Mouse (Mus musculus) liver, embryonic 13.5 days (tissue): ENCODE results near the gene Dbndd1. TPM values are rescaled to one million over a fixed set of nuclear protein-coding genes. Genes with fewer than 3 reads are reported as not detected.

Experiments used
- ATAC-seq: fragments of 200-750 bp; cut with Nextera tagmentation; 2 replicates; pipeline ENCODE4 v1.8.0; 2017; ENCODE audit warnings: low read depth, mild to moderate bottlenecking, moderate number of reproducible peaks, moderate library complexity
- DNase-seq: peaks from one replicate; pipeline ENCODE4 v3.0.0; 2022
- H3K27ac ChIP-seq: fragments of 300-500 bp; sonication (generic); 2 replicates; pipeline ENCODE4 v1.5.1; 2015; ENCODE audit warnings: moderate library complexity, mild to moderate bottlenecking, inconsistent platforms
- H3K27me3 ChIP-seq: fragments of 300-500 bp; sonication (generic); 2 replicates; pipeline ENCODE4 v1.6.1; 2015; ENCODE audit warnings: mild to moderate bottlenecking, inconsistent platforms
- H3K36me3 ChIP-seq: fragments of 300-500 bp; sonication (generic); 2 replicates; pipeline ENCODE4 v1.6.1; 2015; ENCODE audit warnings: mild to moderate bottlenecking, inconsistent platforms
- H3K4me1 ChIP-seq: fragments of 300-500 bp; sonication (generic); replicated peaks from 2 replicates; pipeline ENCODE4 v1.6.1; 2015; ENCODE audit warnings: inconsistent platforms
- H3K4me2 ChIP-seq: fragments of 300-500 bp; sonication (generic); 2 replicates; pipeline ENCODE4 v1.6.1; 2015; ENCODE audit warnings: inconsistent platforms, mild to moderate bottlenecking, moderate library complexity
- H3K4me3 ChIP-seq: fragments of 300-500 bp; sonication (generic); replicated peaks from 2 replicates; pipeline ENCODE4 v1.5.1; 2015; ENCODE audit warnings: mild to moderate bottlenecking, inconsistent platforms
- H3K9ac ChIP-seq: fragments of 300-500 bp; sonication (generic); 2 replicates; pipeline ENCODE4 v1.6.1; 2015; ENCODE audit warnings: mild to moderate bottlenecking, inconsistent platforms
- H3K9me3 ChIP-seq: fragments of 300-500 bp; sonication (generic); replicated peaks from 2 replicates; pipeline ENCODE4 v1.6.1; 2016; ENCODE audit warnings: inconsistent platforms
- WGBS: fragments of 180-500 bp; shearing (Covaris S2); methylation state at CpG from one replicate; pipeline ENCODE4 v1.1.7; 2015; ENCODE audit not compliant: insufficient replicate concordance; 5-methylcytosine and 5-hydroxymethylcytosine counted together
- polyA plus RNA-seq: library from polyadenylated mRNA; unstranded; fragments of >200 nt; fragmentation: Nextera tagmentation; extraction: Ambion mirVana; gene quantifications from 2 replicates; pipeline ENCODE4 v1.2.1, GENCODE M21; 2015

Dbndd1 gene
- polyA plus RNA-seq, 1 experiment from 2014 or later, result 0.32 TPM

GRCm38 (mm10) chr8:123514136-123514535, 1.1 kb downstream of the Dbndd1 start:
- no peaks in the 10 kb centered on the region for H3K9me3 ChIP-seq
- WGBS, result 4% methylated on average over 9 of the region's 9 CpGs
- H3K27me3 ChIP-seq, result peaks cover 59% of the 10 kb centered on the region
- H3K36me3 ChIP-seq, result no peaks in the 10 kb centered on the region
- no peak overlapping the region for H3K9ac ChIP-seq
- peaks cover 17% of the 10 kb centered on the region for H3K4me1 ChIP-seq
- ATAC-seq, result no peak
- peak overlapping the region; percentile 77 for H3K4me2 ChIP-seq
- DNase-seq, result no peak
- peak overlapping the region; percentile 59 for H3K4me3 ChIP-seq
- H3K27ac ChIP-seq, result no peak overlapping the region

GRCm38 (mm10) chr8:123510819-123511218, 4.4 kb downstream of the Dbndd1 start:
- no peaks in the 10 kb centered on the region for H3K9me3 ChIP-seq
- peaks cover 11% of the 10 kb centered on the region for H3K4me1 ChIP-seq
- no peak for ATAC-seq
- DNase-seq, result no peak
- WGBS, result 60% methylated on average over 5 of the region's 5 CpGs
- H3K27ac ChIP-seq, result no peak overlapping the region
- H3K4me3 ChIP-seq, result no peak overlapping the region
- H3K4me2 ChIP-seq, result no peak overlapping the region
- H3K9ac ChIP-seq, result no peak overlapping the region
- peaks cover 37% of the 10 kb centered on the region for H3K27me3 ChIP-seq
- peaks cover 24% of the 10 kb centered on the region for H3K36me3 ChIP-seq

- H3K9me3 ChIP-seq, result peaks cover 4% of the 10 kb centered on the region; the same call in 1 of the 2 replicates
- no peaks in the 10 kb centered on the region; the same call in 1 of the 2 replicates for H3K4me1 ChIP-seq
- ATAC-seq, result peak; percentile 39
- no peak for DNase-seq
- H3K36me3 ChIP-seq, result peaks cover 61% of the 10 kb centered on the region
- no peak overlapping the region for H3K27ac ChIP-seq
- peaks cover under 1% of the 10 kb centered on the region; the same call in 1 of the 2 replicates for H3K27me3 ChIP-seq
- H3K4me3 ChIP-seq, result no peak overlapping the region
- no peak overlapping the region for H3K9ac ChIP-seq
- 40% methylated on average over 5 of the region's 5 CpGs for WGBS
- H3K4me2 ChIP-seq, result no peak overlapping the region
Observed at GRCm38 (mm10) chr8:123507153-123507552, 8.1 kb downstream of the Dbndd1 start.

GRCm38 (mm10) chr8:123505695-123506094, 9.6 kb downstream of the Dbndd1 start:
- no peak for ATAC-seq
- Histone ChIP-seq H3K4me2 (no peak overlapping the region), H3K9me3 (peaks cover 4% of the 10 kb centered on the region; the same call in 1 of the 2 replicates), H3K27ac (no peak overlapping the region), H3K4me1 (no peaks in the 10 kb centered on the region; the same call in 1 of the 2 replicates), H3K27me3 (no peaks in the 10 kb centered on the region), H3K9ac (no peak overlapping the region), H3K4me3 (no peak overlapping the region), H3K36me3 (peaks cover 76% of the 10 kb centered on the region)
- DNase-seq, result no peak
- 84% methylated on average over 9 of the region's 9 CpGs for WGBS

- no peak for DNase-seq
- Histone ChIP-seq H3K9ac (no peak overlapping the region), H3K4me2 (no peak overlapping the region), H3K36me3 (peaks cover 80% of the 10 kb centered on the region), H3K4me1 (no peaks in the 10 kb centered on the region; the same call in 1 of the 2 replicates), H3K4me3 (no peak overlapping the region), H3K27me3 (no peaks in the 10 kb centered on the region), H3K27ac (no peak overlapping the region), H3K9me3 (peaks cover 4% of the 10 kb centered on the region; the same call in 1 of the 2 replicates)
- 71% methylated on average over 4 of the region's 4 CpGs for WGBS
- no peak for ATAC-seq
Observed at GRCm38 (mm10) chr8:123505267-123505666, 10.0 kb downstream of the Dbndd1 start.

- WGBS, result 79% methylated on average over 9 of the region's 9 CpGs
- no peak for ATAC-seq
Observed at GRCm38 (mm10) chr8:123504591-123505195, 10.6 kb downstream of the Dbndd1 start.

GRCm38 (mm10) chr8:123503801-123504467, 11.3 kb downstream of the Dbndd1 start:
- WGBS, result 93% methylated on average over 6 of the region's 6 CpGs
- Histone ChIP-seq H3K36me3 (peaks cover 93% of the 10 kb centered on the region), H3K4me1 (peaks cover 4% of the 10 kb centered on the region)

More at GRCm38 (mm10) chr8:123504591-123505195, 10.6 kb downstream of the Dbndd1 start:
- Histone ChIP-seq H3K9ac (no peak overlapping the region), H3K36me3 (peaks cover 86% of the 10 kb centered on the region), H3K4me2 (no peak overlapping the region), H3K9me3 (peaks cover 4% of the 10 kb centered on the region; the same call in 1 of the 2 replicates), H3K27ac (no peak overlapping the region), H3K4me3 (no peak overlapping the region), H3K4me1 (no peaks in the 10 kb centered on the region; the same call in 1 of the 2 replicates), H3K27me3 (no peaks in the 10 kb centered on the region)
- no peak for DNase-seq

GRCm38 (mm10) chr8:123502192-123502591, 13.1 kb downstream of the Dbndd1 start:
- Histone ChIP-seq H3K36me3 (peaks cover 100% of the 10 kb centered on the region), H3K4me3 (no peak overlapping the region), H3K4me2 (no peak overlapping the region), H3K9ac (no peak overlapping the region), H3K27me3 (no peaks in the 10 kb centered on the region), H3K9me3 (peaks cover 4% of the 10 kb centered on the region; the same call in 1 of the 2 replicates), H3K27ac (no peak overlapping the region), H3K4me1 (peaks cover 7% of the 10 kb centered on the region)
- no peak for ATAC-seq
- WGBS, result 79% methylated on average over 5 of the region's 5 CpGs
- DNase-seq, result no peak

More at GRCm38 (mm10) chr8:123503801-123504467, 11.3 kb downstream of the Dbndd1 start:
- DNase-seq (no peak), ATAC-seq (no peak)
- Histone ChIP-seq H3K9ac (no peak overlapping the region), H3K4me2 (no peak overlapping the region), H3K27ac (no peak overlapping the region), H3K9me3 (peaks cover 4% of the 10 kb centered on the region; the same call in 1 of the 2 replicates), H3K27me3 (no peaks in the 10 kb centered on the region), H3K4me3 (no peak overlapping the region)

GRCm38 (mm10) chr8:123499556-123499955, 15.7 kb downstream of the Dbndd1 start:
- peaks cover 99% of the 10 kb centered on the region for H3K36me3 ChIP-seq

GRCm38 (mm10) chr8:123498963-123499362, 16.3 kb downstream of the Dbndd1 start:
- H3K9ac ChIP-seq, result no peak overlapping the region
- ATAC-seq, result no peak
- 73% methylated on average over 11 of the region's 11 CpGs for WGBS
- H3K4me3 ChIP-seq, result no peak overlapping the region
- peaks cover 7% of the 10 kb centered on the region for H3K4me1 ChIP-seq
- H3K4me2 ChIP-seq, result no peak overlapping the region
- H3K27me3 ChIP-seq, result no peaks in the 10 kb centered on the region
- H3K27ac ChIP-seq, result no peak overlapping the region
- no peak for DNase-seq
- H3K9me3 ChIP-seq, result peaks cover 4% of the 10 kb centered on the region; the same call in 1 of the 2 replicates
- H3K36me3 ChIP-seq, result peaks cover 99% of the 10 kb centered on the region

More at GRCm38 (mm10) chr8:123499556-123499955, 15.7 kb downstream of the Dbndd1 start:
- H3K4me2 ChIP-seq, result no peak overlapping the region
- no peak for DNase-seq
- H3K4me3 ChIP-seq, result no peak overlapping the region
- peaks cover 4% of the 10 kb centered on the region; the same call in 1 of the 2 replicates for H3K9me3 ChIP-seq
- H3K9ac ChIP-seq, result no peak overlapping the region
- 90% methylated on average over 11 of the region's 11 CpGs for WGBS
- no peak overlapping the region for H3K27ac ChIP-seq
- no peaks in the 10 kb centered on the region for H3K27me3 ChIP-seq
- peaks cover 7% of the 10 kb centered on the region for H3K4me1 ChIP-seq
- ATAC-seq, result no peak

- no peak overlapping the region for H3K4me3 ChIP-seq
- no peak for DNase-seq
- no peak overlapping the region for H3K4me2 ChIP-seq
- H3K27ac ChIP-seq, result no peak overlapping the region
- WGBS, result 83% methylated on average over 4 of the region's 4 CpGs
- no peak overlapping the region for H3K9ac ChIP-seq
- ATAC-seq, result no peak
- no peaks in the 10 kb centered on the region for H3K27me3 ChIP-seq
- H3K36me3 ChIP-seq, result peaks cover 99% of the 10 kb centered on the region
- H3K9me3 ChIP-seq, result no peaks in the 10 kb centered on the region
- peaks cover 7% of the 10 kb centered on the region for H3K4me1 ChIP-seq
Observed at GRCm38 (mm10) chr8:123497699-123498098, 17.6 kb downstream of the Dbndd1 start.
